Mouse (Mus musculus): ENCODE data around the gene 1700057G04Rik.

1700057G04Rik gene

GRCm38 (mm10) chr9:92385831-92386230, 76.7 kb downstream of the 1700057G04Rik start:
- no peak for DNase-seq (ENCODE audit: low spot score)

GRCm38 (mm10) chr9:92386871-92387270, 77.7 kb downstream of the 1700057G04Rik start:
- DNase-seq (ENCODE audit: low spot score), result no peak

- DNase-seq (ENCODE audit: low spot score), result no peak
Observed at GRCm38 (mm10) chr9:92387404-92387803, 78.2 kb downstream of the 1700057G04Rik start.

GRCm38 (mm10) chr9:92402628-92403027, 93.5 kb downstream of the 1700057G04Rik start:
- DNase-seq (ENCODE audit: low spot score), result no peak
